ENCODE assay signal across 19 mouse cellular contexts in the genomic region with DNA sequence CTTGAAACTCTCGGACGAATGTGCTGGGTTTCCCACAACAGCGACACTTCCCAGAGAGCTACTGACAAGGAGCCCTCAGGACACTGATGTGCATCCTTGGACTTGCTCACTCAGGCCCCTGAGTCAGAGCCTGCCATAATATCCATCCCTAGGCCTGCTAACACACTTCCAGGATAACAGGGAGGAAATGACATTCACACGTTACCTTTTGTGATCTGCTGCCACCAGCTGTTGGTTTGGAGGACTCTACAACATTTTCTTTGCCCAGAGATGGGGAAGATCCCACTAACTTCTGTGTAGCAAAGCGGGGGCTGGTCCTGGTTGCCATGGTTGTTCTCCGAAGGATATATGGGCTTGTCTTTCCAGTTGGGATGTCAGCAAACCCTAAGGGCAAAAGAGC. TPM values are rescaled to one million over a fixed set of nuclear protein-coding genes. Genes with fewer than 3 reads are reported as not detected.
A peak's percentile ranks its signal among the peaks of the same experiment; 100 is the strongest.
DNase-seq lines count a peak whose midpoint lies in the region; ATAC-seq and TF ChIP-seq lines count a peak whose summit lies in the region.
"Had no signal": no experiment of that assay in that cellular context is flagged by ENCODE, and none has a peak within 500 bp of the region (broad histone marks: within the 10 kb centered on the region; RNA-seq: fewer than 3 reads in every experiment).

No protein-coding gene starts in this region.

- WGBS in midbrain, postnatal 0 days = 85% methylated on average over 6 of the region's 6 CpGs
- WGBS in midbrain, embryonic 16.5 days = 81% methylated on average over 6 of the region's 6 CpGs
- WGBS in embryonic facial prominence, embryonic 14.5 days = 92% methylated on average over 6 of the region's 6 CpGs

- H3K9me3 ChIP-seq in midbrain, postnatal 0 days (ENCODE audit: low read length) = no peaks in the 10 kb centered on the region
- no peaks in the 10 kb centered on the region for H3K9me3 ChIP-seq in midbrain, embryonic 16.5 days (replicated peaks; ENCODE audit: control insufficient read depth, low read length, poor library complexity, severe bottlenecking)
- no peaks in the 10 kb centered on the region for H3K9me3 ChIP-seq in embryonic facial prominence, embryonic 14.5 days (ENCODE audit: control insufficient read depth, low read length)
- H3K9me3 ChIP-seq: heart, embryonic 12.5 days; midbrain, embryonic 12.5 days had no signal

- peak; percentile 61 for TF ChIP-seq CTCF in layer of hippocampus, adult 2 months (conservative IDR thresholded peaks at IDR 0.05)
- peak; percentile 81 for TF ChIP-seq CTCF in midbrain, postnatal 0 days (IDR thresholded peaks at IDR 0.05)

- no peaks in the 10 kb centered on the region for H3K4me1 ChIP-seq in midbrain, postnatal 0 days (ENCODE audit: insufficient read depth, low read length)
- peaks cover 12% of the 10 kb centered on the region for H3K4me1 ChIP-seq in midbrain, embryonic 16.5 days (ENCODE audit: control insufficient read depth, insufficient read depth, low read length)
- no peaks in the 10 kb centered on the region for H3K4me1 ChIP-seq in embryonic facial prominence, embryonic 14.5 days (ENCODE audit: control insufficient read depth, insufficient read depth, low read length)
- H3K4me1 ChIP-seq: midbrain, embryonic 12.5 days had no signal

- no peaks in the 10 kb centered on the region for H3K36me3 ChIP-seq in midbrain, postnatal 0 days (ENCODE audit: insufficient read depth, low read length)
- H3K36me3 ChIP-seq in midbrain, embryonic 16.5 days (ENCODE audit: control insufficient read depth, insufficient read depth, low read length) = no peaks in the 10 kb centered on the region
- peaks cover 64% of the 10 kb centered on the region for H3K36me3 ChIP-seq in embryonic facial prominence, embryonic 14.5 days (ENCODE audit: control insufficient read depth, insufficient read depth, low read length)

- H3K27ac ChIP-seq in layer of hippocampus, adult 2 months = no peak overlapping the region
- no peak overlapping the region for H3K27ac ChIP-seq in midbrain, postnatal 0 days (ENCODE audit: low read depth, low read length)
- no peak overlapping the region for H3K27ac ChIP-seq in midbrain, embryonic 16.5 days (ENCODE audit: low read length)
- no peak overlapping the region for H3K27ac ChIP-seq in embryonic facial prominence, embryonic 14.5 days (replicated peaks; ENCODE audit: low read depth, low read length)
- H3K27ac ChIP-seq: macrophage; midbrain, embryonic 12.5 days had no signal

- no peak overlapping the region for H3K9ac ChIP-seq in midbrain, postnatal 0 days (replicated peaks; ENCODE audit: low read length, poor library complexity, severe bottlenecking)
- no peak overlapping the region for H3K9ac ChIP-seq in midbrain, embryonic 16.5 days (ENCODE audit: low read depth, low read length)
- no peak overlapping the region for H3K9ac ChIP-seq in embryonic facial prominence, embryonic 14.5 days (ENCODE audit: low read depth, low read length)
- H3K9ac ChIP-seq: heart, embryonic 12.5 days; liver, postnatal 0 days; midbrain, embryonic 12.5 days had no signal

- no peaks in the 10 kb centered on the region for H3K27me3 ChIP-seq in midbrain, postnatal 0 days (ENCODE audit: insufficient read depth, low read length)
- H3K27me3 ChIP-seq in midbrain, embryonic 16.5 days (ENCODE audit: control insufficient read depth, insufficient read depth, low read depth, low read length) = no peaks in the 10 kb centered on the region
- H3K27me3 ChIP-seq in embryonic facial prominence, embryonic 14.5 days (replicated peaks; ENCODE audit: control insufficient read depth, insufficient read depth, low read length) = no peaks in the 10 kb centered on the region
- H3K27me3 ChIP-seq: heart, embryonic 12.5 days; midbrain, embryonic 12.5 days had no signal

- no peak overlapping the region for H3K4me2 ChIP-seq in midbrain, postnatal 0 days (ENCODE audit: low read depth, low read length, poor library complexity, severe bottlenecking)
- no peak overlapping the region for H3K4me2 ChIP-seq in midbrain, embryonic 16.5 days (ENCODE audit: low read length)
- no peak overlapping the region for H3K4me2 ChIP-seq in embryonic facial prominence, embryonic 14.5 days (ENCODE audit: low read depth, low read length)
- H3K4me2 ChIP-seq: heart, embryonic 12.5 days; midbrain, embryonic 12.5 days had no signal

- ATAC-seq in frontal cortex, adult (ENCODE audit: low TSS enrichment) = peak; percentile 55; the same call in 1 of the 2 replicates
- no peak for ATAC-seq in midbrain, postnatal 0 days (ENCODE audit: low FRiP score)
- ATAC-seq in midbrain, embryonic 16.5 days = no peak
- ATAC-seq in embryonic facial prominence, embryonic 14.5 days (ENCODE audit: low read depth) = no peak
- ATAC-seq: activated CD4-positive, CD25-positive, alpha-beta regulatory T cell, adult 4 months; liver, postnatal 0 days had no signal

- no peak for DNase-seq in frontal cortex, postnatal 25 days (ENCODE audit: low spot score in 2 of 2)
- DNase-seq in layer of hippocampus, adult 2 months (ENCODE audit: low spot score in 2 of 2) = no peak
- no peak for DNase-seq in layer of hippocampus, postnatal 36 days
- peak; percentile 60 for DNase-seq in midbrain, postnatal 0 days (ENCODE audit: low spot score)
- DNase-seq in embryonic facial prominence, embryonic 14.5 days (ENCODE audit: low spot score) = peak; percentile 9
- DNase-seq in adrenal gland, postnatal 10 days = no peak
- DNase-seq: adrenal gland, postnatal 36 days; B cell, adult 2 months; gastrocnemius, postnatal 36 days; kidney, postnatal 10 days; liver, postnatal 0 days; right cerebral cortex, postnatal 25 days; thymus, postnatal 14 days had no signal

- no peak overlapping the region for H3K4me3 ChIP-seq in layer of hippocampus, adult 2 months
- H3K4me3 ChIP-seq in midbrain, postnatal 0 days (ENCODE audit: low read depth, low read length) = no peak overlapping the region
- H3K4me3 ChIP-seq in midbrain, embryonic 16.5 days (ENCODE audit: low read depth, low read length) = no peak overlapping the region
- H3K4me3 ChIP-seq in embryonic facial prominence, embryonic 14.5 days (ENCODE audit: low read depth, low read length) = no peak overlapping the region
- H3K4me3 ChIP-seq: heart, embryonic 12.5 days; midbrain, embryonic 12.5 days had no signal

RNA-seq across cellular contexts. Expression of a gene that starts 41.3 kb away (rescaled TPM):
- total RNA-seq in layer of hippocampus, adult 2 months (2021) = 1 to 10 TPM; 1.1 to 1.4 TPM
- 1 to 10 TPM; 1.2 to 1.9 TPM for total RNA-seq in layer of hippocampus, postnatal 36 days (2021)
- 1.8 and 3.0 TPM in 2 replicates for total RNA-seq in midbrain, postnatal 0 days (2014; rRNA removed)
- polyA plus RNA-seq in midbrain, postnatal 0 days (2015; fragmentation: Nextera tagmentation; extraction: Ambion mirVana) = 4.3 and 6.8 TPM in 2 replicates
- 10.1 and 11.2 TPM in 2 replicates for polyA plus RNA-seq in midbrain, embryonic 16.5 days (2015; fragmentation: Nextera tagmentation; extraction: Ambion mirVana)
- polyA plus RNA-seq in embryonic facial prominence, embryonic 14.5 days (2014; fragmentation: Nextera tagmentation; extraction: Ambion mirVana) = 54.4 and 62.8 TPM in 2 replicates
- total RNA-seq in adrenal gland, postnatal 10 days (2021) = 10 to 100 TPM; 12.0 to 16.0 TPM

Comparison
In these comparisons a context has a peak if more than half of its experiments do, and no peak if none do; other contexts are left out.
1. DNase-seq: peak in midbrain, postnatal 0 days (single experiment) and embryonic facial prominence, embryonic 14.5 days (single experiment); none in frontal cortex, postnatal 25 days (0 of 2), layer of hippocampus, adult 2 months (0 of 2), layer of hippocampus, postnatal 36 days (0 of 2) and adrenal gland, postnatal 10 days (single experiment).